Mouse (Mus musculus): Measurements from ENCODE around the gene Dnm1l.
"Not testable (repeated sequence)": the region's sequence is repeated elsewhere in the genome, so short reads cannot be mapped to it uniquely, and the experiment has no call there.

The Dnm1l gene

DNA sequence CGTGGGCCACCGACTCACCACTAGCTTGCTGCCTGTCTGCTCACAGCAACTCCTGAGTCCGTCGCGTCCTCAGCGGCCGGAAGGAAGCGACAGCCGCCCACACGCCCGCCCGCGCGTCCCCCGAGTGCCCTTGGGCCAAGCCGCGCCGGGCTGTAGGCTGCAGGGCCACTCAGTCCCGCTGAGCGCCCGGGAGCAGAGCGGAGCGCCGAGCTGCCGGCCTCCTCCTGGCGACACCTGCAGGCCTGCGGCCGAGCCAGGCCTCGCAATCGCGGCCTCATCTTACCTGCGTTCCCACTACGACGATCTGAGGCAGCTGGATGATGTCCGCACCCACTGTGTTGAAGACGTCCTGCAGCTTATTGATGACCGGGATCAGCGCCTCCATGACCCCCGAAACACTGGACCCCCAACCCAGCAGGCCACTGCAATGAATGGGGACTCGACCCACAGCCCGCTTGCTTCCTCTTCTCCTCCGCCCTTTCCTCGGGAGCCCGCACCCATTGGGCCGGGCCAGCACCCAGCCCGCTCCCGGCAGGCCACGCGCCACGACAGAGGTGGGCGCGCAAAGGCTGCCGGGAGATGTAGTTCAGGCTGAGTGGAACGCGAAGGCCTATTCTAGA, at the start of gene Dnm1l:
Dnm1l (minus strand) TSS at position 479 of the 620 bp plus-strand sequence.
- DNase-seq (ENCODE audit: low read depth, low spot score), result peak; percentile 83

DNA sequence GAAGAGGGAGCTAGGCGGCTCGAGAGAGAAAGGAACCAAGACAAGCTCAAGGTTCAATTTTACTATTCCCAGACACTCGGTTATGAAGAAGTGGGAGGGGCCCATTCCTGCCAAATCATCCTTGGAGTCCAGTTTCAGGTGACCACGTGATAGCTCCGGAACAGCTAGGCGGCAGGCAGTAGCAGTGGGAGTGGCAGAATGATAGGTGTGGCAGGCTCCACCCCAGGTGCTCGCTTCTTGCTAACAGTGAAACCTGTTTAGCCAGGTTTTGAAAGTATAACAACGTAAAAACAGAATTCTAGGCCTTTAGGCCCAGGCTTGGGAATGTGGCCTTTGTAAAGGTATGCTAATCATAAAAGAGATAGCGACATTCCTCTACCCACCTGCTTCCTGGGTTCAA, 8.5 kb upstream of the Dnm1l start:
- DNase-seq (ENCODE audit: low read depth, low spot score), result not testable (repeated sequence)

DNA sequence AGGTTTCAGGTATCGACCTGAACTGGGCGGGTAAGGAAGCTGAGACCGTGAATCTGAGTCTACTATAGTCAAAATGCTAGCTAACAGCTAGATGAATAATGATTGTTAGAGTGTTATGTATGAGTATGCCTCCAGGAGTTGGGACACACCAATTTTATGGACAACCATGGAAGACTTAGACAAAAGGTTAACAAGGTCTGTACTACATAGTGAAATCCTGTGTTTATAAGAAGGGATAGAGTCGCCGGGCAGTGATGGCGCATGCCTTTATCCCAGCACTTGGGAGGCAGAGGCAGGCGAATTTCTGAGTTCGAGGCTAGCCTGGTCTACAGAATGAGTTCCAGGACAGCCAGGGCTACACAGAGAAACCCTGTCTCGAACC, 333 bp upstream of the Dnm1l start:
- not testable (repeated sequence) for DNase-seq (ENCODE audit: low read depth, low spot score)

DNA sequence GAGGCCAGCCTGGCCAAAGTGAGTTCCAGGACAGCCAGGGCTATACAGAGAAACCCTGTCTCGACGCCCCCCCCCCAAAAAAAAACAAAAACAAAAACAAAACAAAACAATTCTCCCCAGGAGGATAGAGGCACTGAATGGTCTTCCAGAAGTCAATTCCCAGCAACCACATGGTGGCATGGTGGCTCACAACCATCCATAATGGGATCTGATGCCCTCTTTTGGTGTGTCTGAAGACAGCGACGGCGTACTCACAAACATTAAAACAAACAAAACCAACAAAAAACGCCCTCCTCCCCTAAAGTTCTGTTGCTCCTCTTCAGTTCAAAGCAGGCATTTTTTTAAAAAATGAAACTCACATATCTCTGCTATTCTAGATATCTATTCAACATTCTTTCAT, 851 bp downstream of the Dnm1l start:
- no peak for DNase-seq (ENCODE audit: low read depth, low spot score)

DNA sequence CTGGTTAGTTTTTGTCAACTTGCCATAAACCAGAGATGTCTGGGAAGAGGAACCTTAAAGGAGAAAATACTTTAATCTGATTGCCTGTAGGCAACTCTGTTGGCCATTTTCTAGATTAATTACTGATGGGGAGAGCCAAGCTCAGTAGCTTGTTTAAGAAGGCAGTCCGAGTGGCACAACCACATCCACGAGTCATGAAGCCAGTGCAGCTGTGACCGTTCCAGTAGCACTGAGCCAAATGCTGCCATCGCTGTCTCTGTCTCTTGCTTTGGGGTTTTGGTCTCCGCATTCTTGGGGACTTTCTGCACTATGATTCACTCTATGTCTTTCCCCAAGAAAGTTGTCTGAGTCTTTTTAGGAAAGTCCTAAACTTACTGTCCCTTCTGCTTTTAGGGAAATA, 12.3 kb downstream of the Dnm1l start:
- DNase-seq (ENCODE audit: low read depth, low spot score), result no peak

DNA sequence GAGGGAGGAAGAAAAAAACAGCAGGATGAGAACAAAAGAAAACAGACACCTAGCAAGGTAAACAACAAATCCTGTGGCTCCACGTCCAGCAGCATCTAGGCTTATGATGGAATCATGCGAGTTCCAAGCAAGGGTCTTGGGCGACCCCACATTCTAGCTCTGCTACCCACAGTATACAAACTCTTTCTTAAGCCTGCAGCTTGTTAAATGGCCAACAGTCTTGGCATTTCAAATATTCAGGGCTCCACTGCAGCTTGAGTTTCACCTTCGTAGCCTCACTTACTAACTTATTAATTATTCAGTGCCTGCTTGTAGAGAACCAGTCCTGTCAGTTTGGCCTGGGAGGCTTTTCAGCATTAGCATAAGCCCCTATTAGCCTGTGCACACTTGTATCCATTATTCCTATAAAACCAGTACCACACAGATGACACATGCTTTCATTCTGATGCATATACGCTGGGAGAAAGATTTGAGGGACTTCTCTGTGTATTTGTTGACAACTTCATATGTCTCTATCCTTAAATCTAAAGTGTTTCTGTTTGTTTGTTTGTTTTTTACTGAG, 32.9 kb downstream of the Dnm1l start:
- no peak for DNase-seq (ENCODE audit: low read depth, low spot score)

DNA sequence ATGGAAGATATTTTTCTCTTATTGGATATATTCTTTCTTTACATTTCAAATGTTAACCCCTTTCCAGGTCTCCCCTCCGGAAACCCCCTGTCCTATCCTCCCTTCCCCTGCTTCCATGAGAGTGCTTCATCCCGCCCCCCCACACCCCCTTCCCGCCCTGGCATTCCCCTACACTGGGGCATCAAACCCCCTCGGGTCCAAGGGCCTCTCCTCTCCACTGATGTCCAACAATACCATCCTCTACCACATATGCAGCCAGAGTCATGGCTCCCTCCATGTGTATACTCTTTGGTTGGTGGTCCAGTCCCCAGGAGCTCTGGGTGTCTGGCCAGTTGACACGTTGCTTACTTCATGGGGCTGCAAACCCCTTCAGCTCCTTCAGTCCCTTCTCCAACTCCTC, 47.4 kb downstream of the Dnm1l start:
- no peak for DNase-seq (ENCODE audit: low read depth, low spot score)

DNA sequence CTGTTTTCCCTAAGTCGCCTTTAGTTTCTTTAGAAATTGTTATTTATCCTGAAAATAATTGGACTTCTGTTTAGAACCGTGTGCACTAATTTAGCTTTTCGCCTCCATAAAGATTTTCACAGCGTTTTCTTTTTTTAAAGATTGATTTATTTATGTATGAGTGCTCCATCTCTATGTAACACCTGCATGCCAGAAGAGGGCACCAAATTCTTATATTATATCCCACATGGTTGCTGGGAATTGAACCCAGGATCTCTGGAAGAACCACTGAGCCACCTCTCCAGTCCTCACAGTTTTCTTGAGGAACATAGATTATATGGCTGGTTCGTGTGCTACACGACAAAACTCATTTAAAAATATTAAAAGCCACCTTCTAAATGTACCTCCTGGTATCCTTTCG, 54.9 kb downstream of the Dnm1l start:
- DNase-seq (ENCODE audit: low read depth, low spot score), result no peak

DNA sequence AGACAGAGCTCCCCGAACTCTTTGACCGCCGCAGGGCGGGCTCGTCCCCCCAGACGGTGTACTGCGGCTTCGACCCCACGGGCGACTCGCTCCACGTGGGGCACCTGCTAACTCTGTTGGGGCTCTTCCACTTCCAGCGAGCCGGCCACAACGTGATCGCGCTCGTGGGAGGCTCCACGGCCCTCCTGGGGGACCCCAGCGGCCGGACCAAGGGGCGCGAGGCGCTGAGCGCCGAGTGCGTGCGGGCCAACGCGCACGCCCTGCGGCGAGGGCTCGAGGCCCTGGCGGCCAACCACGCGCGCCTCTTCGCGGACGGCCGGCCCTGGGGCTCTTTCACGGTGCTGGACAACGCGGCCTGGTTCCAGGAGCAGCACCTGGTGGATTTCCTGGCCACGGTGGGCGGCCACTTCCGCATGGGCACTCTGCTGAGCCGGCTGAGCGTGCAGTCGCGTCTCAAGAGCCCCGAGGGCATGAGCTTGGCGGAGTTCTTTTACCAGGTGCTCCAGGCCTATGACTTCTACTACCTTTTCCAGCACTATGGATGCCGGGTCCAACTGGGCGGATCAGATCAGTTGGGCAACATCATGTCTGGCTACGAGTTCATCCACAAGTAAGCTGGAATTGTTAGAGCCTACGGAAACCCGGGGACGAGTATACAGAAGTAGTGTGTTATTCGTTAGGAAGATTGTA, 55.5 kb downstream of the Dnm1l start:
- DNase-seq (ENCODE audit: low read depth, low spot score), result peak; percentile 34

DNA sequence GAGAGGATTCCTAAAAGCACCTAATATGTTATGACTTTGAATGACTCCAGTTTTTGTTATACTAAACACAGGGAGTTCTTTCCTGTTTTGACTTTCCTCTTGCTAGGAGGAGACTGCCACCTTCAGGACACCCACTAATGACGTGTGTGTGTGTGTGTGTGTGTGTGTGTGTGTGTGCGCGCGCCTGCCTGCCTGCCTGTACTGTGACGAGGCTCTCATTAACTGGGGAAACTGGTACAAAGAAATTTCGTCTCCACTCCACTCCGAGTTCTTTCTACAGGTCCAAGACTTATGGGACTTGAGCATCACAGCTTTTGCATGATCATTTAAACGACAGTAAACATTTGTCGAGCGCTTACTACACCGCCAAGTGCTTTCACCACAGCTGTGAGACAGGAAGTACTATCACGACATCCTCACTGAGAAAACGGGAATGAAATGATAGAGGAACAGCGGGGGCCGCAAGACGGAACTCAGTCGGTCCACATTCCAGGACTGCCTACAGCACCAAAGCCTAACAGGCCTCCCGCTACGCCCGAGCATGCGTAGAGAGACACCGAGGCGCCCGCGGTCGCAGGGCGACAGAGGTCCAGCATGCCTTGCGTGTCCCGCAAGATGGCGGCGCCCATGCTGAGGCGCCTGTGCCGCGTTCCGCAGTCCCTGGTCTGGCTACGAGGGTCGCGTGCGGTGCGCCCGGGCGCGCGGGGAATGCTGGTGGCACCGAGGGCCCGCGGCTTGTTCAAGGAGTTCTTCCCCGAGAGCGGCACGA, 56.2 kb downstream of the Dnm1l start, which contains the start of gene Yars2:
Yars2 (plus strand) TSS at position 597 of the 769 bp plus-strand sequence.
- peak; percentile 82 for DNase-seq (ENCODE audit: low read depth, low spot score)

DNA sequence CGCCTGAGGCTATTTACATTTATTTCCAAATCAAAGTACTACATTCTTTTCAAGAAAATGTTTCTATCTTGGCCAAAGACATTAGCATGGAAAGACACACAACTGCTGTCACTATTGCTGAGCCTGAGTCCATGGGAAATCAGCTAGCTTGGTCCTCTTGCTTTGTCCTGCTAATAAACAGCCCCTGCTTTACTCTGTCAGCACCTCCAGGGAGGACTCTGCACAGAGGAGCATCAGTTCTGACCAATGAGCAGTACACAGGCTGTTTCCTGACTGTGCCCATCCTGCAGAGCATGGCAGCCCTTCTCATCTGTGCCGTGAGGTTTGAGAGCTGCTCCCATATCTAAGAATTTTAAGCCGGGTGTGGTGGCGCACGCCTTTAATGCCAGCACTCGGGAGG, 85.0 kb downstream of the Dnm1l start:
- DNase-seq (ENCODE audit: low read depth, low spot score), result no peak

DNA sequence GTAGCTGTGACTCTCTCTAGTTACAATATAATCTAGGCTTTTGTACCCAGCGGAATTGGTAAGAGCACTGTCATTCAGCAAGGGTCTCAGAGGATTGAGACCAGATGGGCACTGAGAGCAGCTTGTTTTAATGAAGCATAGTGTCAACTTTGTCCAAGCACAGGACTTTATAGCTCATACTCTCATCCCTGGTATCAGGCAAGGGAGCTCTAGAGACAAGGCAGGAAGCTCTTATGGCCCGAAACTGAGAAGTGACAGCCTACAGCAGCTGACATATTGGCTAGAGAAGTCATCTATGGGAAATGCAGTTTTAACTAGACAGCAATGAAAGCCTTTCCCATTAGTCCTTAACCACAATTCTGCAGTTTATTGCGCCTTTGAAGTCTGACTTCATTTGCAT, 85.8 kb downstream of the Dnm1l start:
- DNase-seq (ENCODE audit: low read depth, low spot score), result no peak

DNA sequence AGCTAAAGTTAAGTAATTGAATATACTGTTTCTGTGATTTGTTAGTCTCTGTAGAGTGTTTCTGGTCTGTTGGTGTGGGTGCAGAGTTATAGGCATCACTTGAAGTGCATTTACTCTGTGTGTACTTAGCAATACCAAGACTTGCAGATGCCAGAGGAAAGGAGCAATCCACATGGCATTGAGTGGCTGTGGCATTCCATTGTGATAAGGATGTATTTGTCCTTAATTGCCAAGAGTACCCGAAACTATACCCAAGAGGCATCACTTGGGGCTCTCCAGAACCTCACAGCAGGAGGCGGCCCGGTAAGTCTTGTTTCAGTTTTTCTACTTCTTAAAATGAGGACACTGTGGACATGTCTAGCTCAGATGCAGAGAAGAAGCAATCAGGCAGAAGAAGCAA, 96.3 kb downstream of the Dnm1l start:
- DNase-seq (ENCODE audit: low read depth, low spot score), result no peak

Data from WW6 (cell line).